Mouse (Mus musculus) kidney, adult 11 months (tissue): ENCODE measurements around the gene Gm20388.

Experiments used
- DNase-seq: peaks from one replicate; pipeline ENCODE4 v3.0.0; 2022

Gene Gm20388

GRCm38 (mm10) chr8:121948321-121949145, 2037.9 kb downstream of the Gm20388 start:
- no peak for DNase-seq

DNA sequence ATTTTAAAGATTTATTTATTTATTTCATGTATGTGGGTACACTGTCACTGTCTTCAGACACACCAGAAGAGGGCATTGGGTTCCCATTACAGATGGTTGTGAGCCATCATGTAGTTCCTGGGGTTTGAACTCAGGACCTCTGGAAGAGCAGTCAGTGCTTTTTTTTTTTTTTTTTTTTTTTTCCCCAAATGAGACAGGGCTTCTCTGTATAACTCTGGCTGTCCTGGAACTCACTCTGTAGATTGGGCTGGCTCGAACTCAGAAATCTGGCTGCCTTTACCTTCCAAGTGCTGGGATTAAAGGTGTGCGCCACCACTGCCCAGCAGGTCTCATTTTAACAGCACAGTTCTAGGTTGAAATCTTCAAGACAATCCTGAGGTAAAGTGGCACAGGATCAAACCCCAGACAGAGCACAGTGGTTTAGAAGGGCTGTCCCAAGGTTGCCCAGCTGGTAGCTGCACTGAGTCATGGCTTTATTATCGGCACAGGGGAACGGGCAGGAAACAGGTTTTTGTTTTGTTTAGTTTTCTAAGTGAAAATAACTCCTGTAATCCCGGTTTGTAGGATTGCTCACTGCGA, 2038.7 kb downstream of the Gm20388 start, which contains the start of gene Banp:
Banp (plus strand) TSS at position 529 of the 579 bp plus-strand sequence.
- peak; percentile 35 for DNase-seq

- DNase-seq = peak; percentile 99
These were observed 2039.5 kb downstream of the Gm20388 start for GRCm38 (mm10) chr8:121949941-121950748.

DNA sequence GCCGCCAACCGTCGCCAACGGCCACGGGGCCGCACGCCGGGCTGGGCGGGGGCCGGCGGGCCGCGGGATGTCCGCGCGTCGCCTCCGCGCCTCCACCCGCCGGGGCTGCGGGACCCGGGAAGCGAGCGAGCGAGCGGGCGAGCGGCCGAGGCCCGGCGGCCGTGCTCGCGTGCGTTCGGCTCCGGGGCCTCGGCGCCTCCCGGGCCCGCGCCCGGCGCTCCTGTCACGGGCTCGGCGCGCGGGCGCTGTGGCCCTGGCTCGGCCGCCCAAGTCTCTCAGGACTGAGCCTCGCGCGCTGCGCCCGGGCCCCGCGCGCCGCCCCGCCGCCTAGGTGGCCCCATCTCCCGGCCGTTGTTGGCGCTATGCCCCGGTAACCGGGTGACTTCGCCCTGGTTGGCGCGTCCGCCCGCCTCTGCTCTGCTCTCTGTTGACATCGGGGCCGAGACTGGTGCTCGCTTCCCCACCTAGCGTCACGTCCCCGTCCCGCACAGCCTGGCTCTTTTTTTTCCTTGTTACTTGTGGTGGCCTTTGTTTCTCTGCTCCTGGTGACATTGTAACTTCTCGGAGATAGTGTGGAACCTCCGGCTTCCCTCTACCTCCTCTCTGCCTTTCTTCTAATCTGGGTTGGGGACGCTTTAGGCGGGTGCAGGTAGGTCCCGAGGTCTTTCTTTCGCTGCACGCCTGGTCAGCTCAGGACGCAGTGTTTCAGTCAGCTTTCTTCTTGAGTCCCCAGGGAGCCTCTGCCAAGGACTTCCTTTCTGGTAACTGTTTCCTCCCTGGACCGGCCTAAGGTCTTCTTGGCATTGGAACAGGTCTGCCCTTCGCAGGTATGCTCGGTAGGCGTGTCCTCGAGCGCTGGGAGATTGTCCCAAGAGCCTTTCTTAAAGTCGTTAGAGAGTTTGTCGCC, 2040.4 kb downstream of the Gm20388 start:
- peak; percentile 79 for DNase-seq

- peak; percentile 32 for DNase-seq
These were observed 2041.0 kb downstream of the Gm20388 start for GRCm38 (mm10) chr8:121951656-121952009.

- DNase-seq = no peak
These were observed 2041.5 kb downstream of the Gm20388 start for GRCm38 (mm10) chr8:121952122-121952521.

- peak; percentile 58 for DNase-seq
These were observed 2042.2 kb downstream of the Gm20388 start for GRCm38 (mm10) chr8:121952800-121953199.

- no peak for DNase-seq
These were observed 2043.3 kb downstream of the Gm20388 start for GRCm38 (mm10) chr8:121953821-121954545.

- DNase-seq = no peak
These were observed 2044.4 kb downstream of the Gm20388 start for GRCm38 (mm10) chr8:121954981-121955555.

DNA sequence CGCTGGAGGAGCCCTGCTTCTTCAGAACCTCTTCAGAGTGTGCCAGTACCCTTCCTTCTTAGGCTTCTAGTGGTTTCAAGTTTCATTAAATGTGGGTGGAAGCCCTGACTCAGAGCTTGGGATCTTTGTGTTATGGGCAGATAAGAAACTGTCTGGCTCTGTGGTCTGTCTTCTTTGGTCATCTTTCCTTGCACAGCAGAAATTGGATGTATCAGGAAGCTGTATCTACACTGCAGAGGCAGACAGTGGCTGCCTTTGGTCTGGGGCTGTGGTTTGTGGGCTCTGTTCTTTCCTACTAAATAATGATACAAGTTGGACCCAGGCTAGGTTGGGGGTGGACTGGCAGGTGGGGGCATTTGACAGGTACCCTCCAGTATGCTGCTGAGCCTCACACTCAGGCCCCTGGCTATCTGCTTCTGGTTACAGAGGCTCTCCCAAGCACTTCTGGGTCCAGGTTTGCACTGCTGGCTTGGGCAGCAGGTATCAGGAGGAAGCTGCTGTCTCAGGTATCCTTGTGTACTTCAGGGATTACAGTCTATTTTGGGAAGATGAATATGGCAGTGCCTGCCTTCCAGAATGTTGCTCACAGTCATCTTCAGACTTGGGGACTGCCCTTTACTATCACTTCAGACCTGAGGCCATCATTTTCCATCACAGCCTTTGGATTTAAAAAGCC, 2045.3 kb downstream of the Gm20388 start:
- no peak for DNase-seq

GRCm38 (mm10) chr8:121958395-121958794, 2047.8 kb downstream of the Gm20388 start:
- DNase-seq = no peak

DNA sequence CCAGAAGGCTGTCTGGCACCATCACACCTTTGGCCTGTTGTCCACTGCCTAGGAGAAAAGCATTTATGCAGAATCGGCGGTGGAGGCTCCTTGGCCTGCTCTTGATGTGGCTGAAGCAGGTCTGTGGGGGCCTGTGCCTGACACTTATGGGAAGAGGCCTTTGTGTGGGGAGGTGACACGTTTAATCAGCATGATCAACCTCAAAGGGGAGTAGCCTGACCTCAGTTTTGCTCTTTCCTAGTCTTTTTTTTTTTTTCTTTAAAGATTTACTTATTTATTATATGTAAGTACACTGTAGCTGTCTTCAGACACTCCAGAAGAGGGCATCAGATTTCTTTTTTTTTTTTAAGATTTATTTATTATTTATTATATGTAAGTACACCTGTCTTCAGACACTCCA, 2052.3 kb downstream of the Gm20388 start:
- DNase-seq = no peak

DNA sequence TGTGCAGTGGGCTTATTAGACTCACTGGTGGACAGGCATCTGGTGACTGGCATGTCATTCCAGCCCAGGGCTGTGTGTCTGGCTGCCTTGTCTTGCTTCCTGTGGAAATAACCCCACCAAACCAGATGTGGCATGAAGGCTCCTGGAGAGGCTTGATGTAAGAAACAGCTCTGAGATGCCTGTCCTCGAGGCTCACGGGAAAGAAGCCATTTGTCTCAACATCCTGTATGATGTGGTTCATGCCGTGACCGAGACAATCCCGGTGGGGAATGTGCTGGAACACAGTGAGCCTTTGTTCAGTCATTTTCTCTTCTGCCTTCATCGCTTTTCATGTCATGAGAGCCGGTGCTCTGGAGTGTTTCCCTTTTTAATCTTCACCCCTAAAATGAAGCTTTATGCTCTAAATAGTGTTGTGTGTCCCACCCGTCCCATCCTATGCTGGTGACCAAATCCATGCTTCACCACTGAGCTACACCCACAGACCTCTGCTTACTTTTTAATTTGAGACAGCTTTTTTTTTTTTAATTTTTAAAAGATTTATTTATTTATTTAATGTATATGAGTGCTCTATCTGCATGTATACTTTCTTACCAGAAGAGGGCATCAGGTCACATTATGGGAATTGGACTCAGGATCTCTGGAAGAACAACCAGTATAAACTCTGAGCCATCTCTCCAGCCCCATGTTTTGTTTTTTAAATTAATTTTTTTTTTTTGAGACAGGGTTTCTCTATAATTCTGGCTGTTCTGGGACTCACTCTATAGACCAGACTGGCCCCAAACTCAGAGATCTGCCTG, 2054.3 kb downstream of the Gm20388 start:
- DNase-seq = no peak

GRCm38 (mm10) chr8:121966110-121966509, 2055.5 kb downstream of the Gm20388 start:
- no peak for DNase-seq

- DNase-seq = no peak
These were observed 2056.2 kb downstream of the Gm20388 start for GRCm38 (mm10) chr8:121966714-121967448.

DNA sequence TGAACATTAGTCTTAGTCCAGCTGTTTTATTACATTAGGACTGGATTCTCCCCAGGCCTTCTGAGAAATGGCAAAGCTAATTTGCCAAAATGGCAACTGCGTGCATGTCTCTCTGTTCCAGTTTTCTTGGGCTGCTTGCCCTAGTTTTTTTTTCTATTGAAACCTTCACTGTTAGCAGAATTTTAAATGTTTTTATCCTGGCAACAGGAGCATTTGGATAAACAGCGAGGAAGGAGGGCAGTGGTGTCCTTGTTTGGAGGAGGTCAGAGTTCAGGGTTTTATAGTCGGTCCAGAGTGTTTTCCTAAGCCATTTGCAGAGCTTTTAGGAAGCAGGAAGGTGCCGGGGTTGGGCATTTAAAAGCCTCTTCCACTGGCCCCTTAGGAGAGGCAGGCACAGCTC, 2057.3 kb downstream of the Gm20388 start:
- DNase-seq = no peak

- no peak for DNase-seq
These were observed 2057.9 kb downstream of the Gm20388 start for GRCm38 (mm10) chr8:121968542-121968941.

DNA sequence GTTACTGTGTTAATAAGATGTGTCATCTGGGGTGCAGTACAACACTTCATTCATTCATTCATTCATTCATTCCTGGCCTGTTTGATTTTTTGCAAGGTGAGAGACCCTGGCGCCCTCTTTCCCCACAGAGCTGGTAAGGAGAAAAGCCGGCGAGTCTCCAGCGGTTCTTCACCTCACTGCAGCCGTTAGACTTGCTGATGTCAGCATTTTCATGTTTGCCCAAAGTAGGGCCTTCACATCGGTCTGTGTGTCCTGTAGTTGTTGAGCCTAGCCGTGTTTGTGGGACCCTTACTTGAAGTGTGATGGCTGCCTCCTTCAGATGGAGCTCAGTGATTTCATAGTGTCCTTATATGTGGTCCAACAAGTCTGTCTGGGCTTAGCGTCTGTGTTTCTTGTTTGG, 2059.6 kb downstream of the Gm20388 start:
- no peak for DNase-seq

GRCm38 (mm10) chr8:121971488-121972058, 2060.9 kb downstream of the Gm20388 start:
- DNase-seq = no peak
